Mouse (Mus musculus) forebrain, embryonic 10.5 days (tissue): ENCODE measurements at regions not wholly inside any gene's neighbourhood (a gene's known extent, or its start where the extent isn't known, plus 50 kb on each side); places are given as distances from the start of the nearest gene placed in this dataset.

ENCODE experiments used
- DNase-seq: peaks from one replicate; pipeline ENCODE4 v3.0.0-alpha.2; 2017; ENCODE audit warnings: low spot score; ENCODE audit errors: extremely low spot score
- H3K27ac ChIP-seq: fragments of 300-500 bp; sonication (generic); 2 replicates; pipeline ENCODE4 v1.5.1; 2016; ENCODE audit warnings: mild to moderate bottlenecking
- H3K27me3 ChIP-seq: fragments of 300-500 bp; sonication (generic); 2 replicates; pipeline ENCODE4 v1.6.1; 2016; ENCODE audit warnings: mild to moderate bottlenecking; ENCODE audit not compliant: poor library complexity, severe bottlenecking
- H3K36me3 ChIP-seq: fragments of 300-500 bp; sonication (generic); replicated peaks from 2 replicates; pipeline ENCODE4 v1.6.1; 2016; ENCODE audit warnings: mild to moderate bottlenecking, moderate library complexity
- H3K4me1 ChIP-seq: fragments of 300-500 bp; sonication (generic); 2 replicates; pipeline ENCODE4 v1.6.1; 2016
- H3K4me3 ChIP-seq: fragments of 300-500 bp; sonication (generic); 2 replicates; pipeline ENCODE4 v1.5.1; 2016; ENCODE audit warnings: mild to moderate bottlenecking, moderate library complexity
- H3K9me3 ChIP-seq: fragments of 300-500 bp; sonication (generic); 2 replicates; pipeline ENCODE4 v1.6.1; 2016; ENCODE audit warnings: mild to moderate bottlenecking, moderate library complexity
- WGBS: fragments of 180-500 bp; shearing (Covaris S2); methylation state at CpG from one replicate; pipeline ENCODE4 v1.1.7; 2016; 5-methylcytosine and 5-hydroxymethylcytosine counted together

- no peak for DNase-seq
- Histone ChIP-seq H3K27me3 (no peaks in the 10 kb centered on the region), H3K9me3 (no peaks in the 10 kb centered on the region), H3K36me3 (no peaks in the 10 kb centered on the region), H3K4me3 (no peak overlapping the region), H3K27ac (no peak overlapping the region), H3K4me1 (no peaks in the 10 kb centered on the region)
- 88% methylated on average over 5 of the region's 5 CpGs for WGBS
Measured at GRCm38 (mm10) chr2:180404168-180404567, 51.9 kb upstream of the Slco4a1 start.

GRCm38 (mm10) chr2:180403621-180404020 lies 52.4 kb upstream of the Slco4a1 start:
- Histone ChIP-seq H3K27ac (no peak overlapping the region), H3K27me3 (no peaks in the 10 kb centered on the region), H3K4me1 (no peaks in the 10 kb centered on the region), H3K36me3 (no peaks in the 10 kb centered on the region), H3K9me3 (no peaks in the 10 kb centered on the region), H3K4me3 (no peak overlapping the region)
- no peak for DNase-seq
- WGBS, result 77% methylated on average over 8 of the region's 8 CpGs

GRCm38 (mm10) chr2:180402851-180403459 lies 53.1 kb upstream of the Slco4a1 start:
- Histone ChIP-seq H3K4me3 (no peak overlapping the region), H3K27me3 (no peaks in the 10 kb centered on the region)
- WGBS, result 88% methylated on average over 9 of the region's 9 CpGs

DNA sequence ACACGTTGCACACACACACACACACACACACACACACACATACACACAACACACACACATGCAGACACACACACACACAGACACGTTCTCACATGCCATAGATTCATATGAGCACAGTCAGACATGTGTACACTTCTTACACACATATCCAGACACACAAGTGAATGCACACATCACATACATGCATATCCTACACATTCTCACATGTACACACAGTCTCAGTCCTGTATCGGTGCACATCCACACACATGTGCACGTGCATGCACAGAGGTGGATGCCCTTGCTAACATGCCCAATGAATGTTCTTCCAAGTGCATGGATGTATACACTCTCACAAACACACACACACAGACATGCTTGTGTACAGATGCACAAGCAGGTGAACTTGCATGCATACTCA lies 53.6 kb upstream of the Slco4a1 start:
- no peak for DNase-seq
- Histone ChIP-seq H3K4me1 (no peaks in the 10 kb centered on the region), H3K4me3 (no peak overlapping the region), H3K27ac (no peak overlapping the region), H3K36me3 (no peaks in the 10 kb centered on the region), H3K9me3 (no peaks in the 10 kb centered on the region), H3K27me3 (no peaks in the 10 kb centered on the region)
- 85% methylated on average over 4 of the region's 4 CpGs for WGBS

More at GRCm38 (mm10) chr2:180402851-180403459, 53.1 kb upstream of the Slco4a1 start:
- no peaks in the 10 kb centered on the region for H3K9me3 ChIP-seq
- no peaks in the 10 kb centered on the region for H3K36me3 ChIP-seq
- H3K27ac ChIP-seq, result no peak overlapping the region
- H3K4me1 ChIP-seq, result no peaks in the 10 kb centered on the region
- DNase-seq, result no peak

DNA sequence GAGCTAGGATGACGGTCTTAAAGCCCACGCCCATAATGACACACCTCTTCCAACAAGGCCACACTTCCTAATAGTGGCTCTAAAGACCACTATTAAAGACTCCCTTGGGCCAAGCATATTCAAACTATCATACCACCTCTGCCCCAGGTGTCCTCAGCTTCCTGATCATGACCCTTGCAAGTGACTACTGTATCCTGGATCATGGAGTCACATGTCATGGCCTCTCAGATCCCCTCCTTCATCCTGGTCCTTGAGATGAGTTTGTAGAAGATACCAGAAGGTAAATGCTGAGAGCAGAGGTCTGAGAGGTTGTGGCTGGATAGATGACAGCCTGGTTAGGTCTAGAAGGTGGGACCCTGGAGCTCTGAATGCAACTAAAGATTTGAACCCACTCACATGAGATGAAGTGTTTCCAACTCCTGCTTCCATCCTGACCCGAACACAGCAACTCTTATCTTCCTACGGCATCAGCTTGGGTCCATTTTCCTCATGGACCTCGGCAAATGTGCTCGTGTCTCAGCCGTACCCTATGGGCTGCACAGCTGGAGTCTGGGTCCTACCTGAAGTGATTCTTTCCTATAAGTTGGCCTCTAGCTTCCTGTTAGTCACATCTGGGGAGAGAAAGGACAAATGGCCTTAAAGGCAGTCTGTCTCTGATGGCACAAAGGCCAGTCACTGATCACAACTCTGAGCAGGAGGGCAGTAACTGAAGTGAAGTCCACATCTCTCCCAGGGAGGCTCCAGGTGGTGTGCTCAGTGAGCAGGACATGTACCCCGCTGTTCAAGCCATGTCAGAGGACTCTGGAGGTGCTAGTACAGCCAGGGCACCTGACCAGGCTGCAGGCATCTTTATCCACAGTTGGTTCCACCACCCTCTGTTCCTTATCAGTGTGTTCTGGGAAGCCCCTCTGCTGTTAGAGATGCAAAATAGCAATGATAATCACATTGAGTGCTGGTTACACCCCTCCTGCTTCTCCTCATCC lies 54.3 kb upstream of the Slco4a1 start:
- Histone ChIP-seq H3K36me3 (no peaks in the 10 kb centered on the region), H3K27ac (no peak overlapping the region), H3K4me1 (peaks cover 4% of the 10 kb centered on the region; the same call in 1 of the 2 replicates), H3K27me3 (no peaks in the 10 kb centered on the region), H3K9me3 (no peaks in the 10 kb centered on the region), H3K4me3 (no peak overlapping the region)
- no peak for DNase-seq
- WGBS, result 85% methylated on average over 8 of the region's 8 CpGs

DNA sequence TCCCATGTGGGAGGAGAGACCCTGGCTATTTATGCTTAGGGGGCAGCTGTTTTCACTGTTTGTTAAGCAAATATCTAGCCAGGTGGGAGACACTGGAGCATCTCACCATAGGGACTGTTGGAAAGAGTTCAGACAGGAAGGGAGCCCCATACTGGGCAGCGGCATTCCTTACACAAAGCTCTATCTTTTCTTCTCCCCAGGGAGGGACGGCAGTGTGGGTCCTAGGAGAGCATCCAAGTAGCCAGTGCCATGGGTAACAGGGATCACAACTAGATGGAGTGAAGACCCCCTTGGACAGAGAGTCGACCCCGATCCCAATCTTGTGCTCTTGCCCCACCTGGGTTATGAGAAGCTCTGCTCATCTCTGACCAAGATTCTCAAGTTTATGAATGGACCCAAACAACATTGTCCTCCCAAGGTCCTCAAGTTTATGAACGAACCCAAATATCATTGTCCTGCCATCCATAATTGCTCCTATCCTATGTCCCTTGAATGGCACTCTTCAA lies 55.5 kb upstream of the Slco4a1 start:
- WGBS, result 78% methylated on average over 5 of the region's 5 CpGs
- Histone ChIP-seq H3K4me3 (no peak overlapping the region), H3K27ac (no peak overlapping the region), H3K36me3 (no peaks in the 10 kb centered on the region), H3K9me3 (no peaks in the 10 kb centered on the region), H3K4me1 (peaks cover 6% of the 10 kb centered on the region; the same call in 1 of the 2 replicates), H3K27me3 (no peaks in the 10 kb centered on the region)
- DNase-seq, result no peak

DNA sequence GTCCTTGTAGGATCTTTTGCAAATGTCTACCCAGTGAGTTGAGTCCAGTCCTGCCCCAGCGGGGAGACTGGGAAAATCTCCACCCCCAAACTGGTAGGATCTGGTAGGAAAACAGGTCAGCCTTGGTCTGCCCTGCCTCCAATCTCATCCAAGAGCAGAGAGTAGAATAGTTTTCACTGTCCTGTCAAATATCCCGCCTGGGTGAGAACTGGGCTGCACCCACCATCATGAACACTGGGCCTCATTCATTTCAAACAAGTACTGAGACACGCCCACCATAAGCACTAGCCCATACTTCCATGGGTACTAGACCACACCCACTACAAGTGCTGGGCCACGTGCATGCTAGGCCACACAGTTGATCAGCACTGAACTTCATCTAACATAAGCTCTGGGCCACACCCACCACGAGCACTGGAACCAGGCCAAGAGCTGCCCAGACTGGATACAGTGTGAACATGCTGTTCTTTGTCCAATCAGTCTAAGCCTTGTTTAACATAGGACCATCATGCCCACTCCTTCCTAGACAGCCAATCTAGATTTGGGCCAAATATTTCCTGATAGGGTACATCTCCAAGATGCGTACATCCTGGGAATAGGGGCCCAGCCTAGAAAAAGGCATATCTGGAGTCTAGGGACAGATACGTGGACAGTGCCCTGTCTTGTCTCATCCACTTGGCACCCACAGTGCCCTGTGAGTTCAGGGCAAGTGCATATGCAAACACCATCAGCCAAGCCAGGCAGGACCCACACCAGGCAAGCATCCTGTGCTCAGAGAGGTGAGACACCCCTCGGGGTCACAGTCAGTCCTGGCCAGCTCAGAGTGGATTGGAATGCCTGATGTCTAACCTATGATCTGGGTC lies 56.2 kb upstream of the Slco4a1 start:
- no peaks in the 10 kb centered on the region for H3K27me3 ChIP-seq
- no peaks in the 10 kb centered on the region for H3K9me3 ChIP-seq
- H3K4me1 ChIP-seq, result peaks cover 6% of the 10 kb centered on the region; the same call in 1 of the 2 replicates
- no peak overlapping the region for H3K27ac ChIP-seq
- no peak overlapping the region for H3K4me3 ChIP-seq
- DNase-seq, result no peak
- H3K36me3 ChIP-seq, result no peaks in the 10 kb centered on the region
- 77% methylated on average over 8 of the region's 8 CpGs for WGBS

DNA sequence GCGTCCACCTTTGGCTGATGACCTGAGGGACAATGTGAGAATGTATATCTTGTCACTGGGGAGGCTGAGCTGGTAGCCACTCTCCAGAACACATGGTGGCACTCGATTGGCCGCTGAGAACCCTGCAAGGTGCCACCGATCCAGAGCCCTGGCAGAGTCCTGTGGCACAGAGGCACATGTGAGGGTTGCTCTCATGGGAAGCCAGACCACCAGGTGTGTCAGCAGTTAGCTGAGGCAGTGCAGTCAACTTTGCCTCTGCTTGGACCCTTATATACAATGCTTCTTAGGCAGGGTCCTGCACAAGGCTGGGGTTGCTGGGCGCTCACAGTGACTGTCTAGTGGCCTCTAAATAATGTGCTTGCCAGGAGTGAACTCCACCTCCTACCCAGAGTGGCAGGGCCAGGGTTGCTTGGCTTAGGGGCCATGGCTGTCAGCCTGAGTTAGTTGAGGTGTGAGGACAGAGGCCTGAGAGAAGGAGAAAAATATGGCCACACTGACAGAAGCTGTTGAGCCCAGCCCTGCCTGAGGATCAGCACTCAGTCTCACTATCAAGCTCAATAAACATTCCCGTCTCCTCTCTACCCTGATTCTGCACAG lies 57.1 kb upstream of the Slco4a1 start:
- H3K27me3 ChIP-seq, result no peaks in the 10 kb centered on the region
- DNase-seq, result no peak
- WGBS, result 84% methylated on average over 6 of the region's 6 CpGs

GRCm38 (mm10) chr2:180398481-180398754 lies 57.6 kb upstream of the Slco4a1 start:
- Histone ChIP-seq H3K9me3 (no peaks in the 10 kb centered on the region), H3K4me3 (no peak overlapping the region), H3K27me3 (no peaks in the 10 kb centered on the region; the same call in 1 of the 2 replicates), H3K27ac (no peak overlapping the region), H3K36me3 (no peaks in the 10 kb centered on the region), H3K4me1 (peaks cover 6% of the 10 kb centered on the region; the same call in 1 of the 2 replicates)
- DNase-seq, result no peak
- 83% methylated on average over 4 of the region's 4 CpGs for WGBS

More for the DNA sequence above, 57.1 kb upstream of the Slco4a1 start:
- H3K4me3 ChIP-seq, result no peak overlapping the region
- H3K9me3 ChIP-seq, result no peaks in the 10 kb centered on the region
- H3K36me3 ChIP-seq, result no peaks in the 10 kb centered on the region
- H3K27ac ChIP-seq, result no peak overlapping the region
- H3K4me1 ChIP-seq, result peaks cover 6% of the 10 kb centered on the region; the same call in 1 of the 2 replicates

- DNase-seq, result no peak
- WGBS, result 89% methylated on average over 11 of the region's 11 CpGs
- H3K27me3 ChIP-seq, result peaks cover 1% of the 10 kb centered on the region; the same call in 1 of the 2 replicates
- no peak overlapping the region for H3K4me3 ChIP-seq
- H3K4me1 ChIP-seq, result peaks cover 6% of the 10 kb centered on the region; the same call in 1 of the 2 replicates
- no peak overlapping the region for H3K27ac ChIP-seq
- no peaks in the 10 kb centered on the region for H3K36me3 ChIP-seq
- no peaks in the 10 kb centered on the region for H3K9me3 ChIP-seq
Measured at GRCm38 (mm10) chr2:180397723-180398480, 58.1 kb upstream of the Slco4a1 start.

- Histone ChIP-seq H3K4me3 (no peak overlapping the region), H3K4me1 (peaks cover 6% of the 10 kb centered on the region; the same call in 1 of the 2 replicates), H3K27me3 (peaks cover 9% of the 10 kb centered on the region; the same call in 1 of the 2 replicates), H3K27ac (no peak overlapping the region), H3K9me3 (no peaks in the 10 kb centered on the region), H3K36me3 (no peaks in the 10 kb centered on the region)
- DNase-seq, result no peak
- 68% methylated on average over 4 of the region's 4 CpGs for WGBS
Measured at GRCm38 (mm10) chr2:180396664-180397377, 59.2 kb upstream of the Slco4a1 start.
